Mouse (Mus musculus): Measurements from ENCODE around the gene Foxn2. TPM values are rescaled to one million over a fixed set of nuclear protein-coding genes. Genes with fewer than 3 reads are reported as not detected.
"Not testable (repeated sequence)": the region's sequence is repeated elsewhere in the genome, so short reads cannot be mapped to it uniquely, and the experiment has no call there.

Gene Foxn2
- polyA plus RNA-seq, 1 experiment from 2014 or later, result 8.2 TPM

DNA sequence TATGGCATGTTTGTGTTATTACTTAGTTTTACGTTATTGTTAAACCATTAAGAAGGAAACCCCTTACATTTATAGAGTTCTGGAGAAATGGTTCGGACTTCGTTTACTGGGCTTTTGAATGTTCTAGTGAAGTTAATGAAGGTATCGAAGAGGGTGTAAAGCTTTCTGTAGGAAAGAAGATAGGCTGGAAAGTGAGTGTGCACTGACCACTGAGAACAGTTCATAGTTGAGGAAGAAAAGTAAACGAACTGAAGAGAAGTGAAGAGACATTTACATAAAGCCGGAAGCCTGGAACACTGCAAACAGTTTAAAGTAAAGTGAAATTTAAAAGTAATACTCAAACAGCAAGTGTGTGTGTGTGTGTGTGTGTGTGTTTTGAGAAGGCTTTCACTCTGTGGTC is 2.1 kb downstream of the Foxn2 start:
- H3K27me3 ChIP-seq (replicated peaks), result no peaks in the 10 kb centered on the region
- no peaks in the 10 kb centered on the region for H3K9me3 ChIP-seq
- WGBS, result 78% methylated on average over 6 of the region's 6 CpGs
- peaks cover 11% of the 10 kb centered on the region for H3K4me1 ChIP-seq
- peak overlapping the region; percentile 58 for H3K9ac ChIP-seq
- H3K36me3 ChIP-seq, result no peaks in the 10 kb centered on the region
- 0 out of 2 replicates have a peak overlapping the region, but pooled peaks have one; percentile 13 for H3K4me3 ChIP-seq
- no peak for ATAC-seq (ENCODE audit: extremely low read depth, insufficient number of reproducible peaks, low FRiP score, low TSS enrichment)
- H3K4me2 ChIP-seq, result peak overlapping the region; percentile 45
- H3K27ac ChIP-seq (replicated peaks), result no peak overlapping the region

DNA sequence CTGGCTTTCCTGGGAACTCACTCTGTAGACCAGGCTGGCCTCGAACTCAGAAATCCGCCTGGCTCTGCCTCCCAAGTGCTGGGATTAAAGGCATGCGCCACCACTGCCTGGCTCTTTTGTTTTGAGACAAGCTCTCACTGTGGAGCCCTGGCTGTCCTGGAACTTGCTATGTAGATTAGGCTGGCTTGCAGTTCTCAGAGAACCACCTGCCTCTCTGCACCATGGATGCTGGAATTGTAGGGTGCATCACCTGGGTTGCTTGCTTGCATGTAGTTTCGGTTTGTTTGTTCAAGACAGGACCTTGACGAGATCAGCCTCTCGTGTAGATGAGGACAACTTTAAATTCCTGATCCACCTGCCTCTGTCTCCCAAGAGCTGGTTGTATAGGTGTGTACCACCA is 2.7 kb downstream of the Foxn2 start:
- Histone ChIP-seq H3K27ac (replicated peaks) (no peak overlapping the region), H3K27me3 (replicated peaks) (no peaks in the 10 kb centered on the region), H3K4me2 (peak overlapping the region; percentile 45; the same call in 1 of the 2 replicates), H3K9me3 (no peaks in the 10 kb centered on the region), H3K36me3 (no peaks in the 10 kb centered on the region), H3K4me3 (no peak overlapping the region), H3K9ac (no peak overlapping the region), H3K4me1 (peaks cover 11% of the 10 kb centered on the region)
- ATAC-seq (ENCODE audit: extremely low read depth, insufficient number of reproducible peaks, low FRiP score, low TSS enrichment), result no peak
- 82% methylated on average over 6 of the region's 6 CpGs for WGBS

- no peak overlapping the region for H3K27ac ChIP-seq (replicated peaks)
- H3K27me3 ChIP-seq (replicated peaks), result no peaks in the 10 kb centered on the region
- no peaks in the 10 kb centered on the region for H3K9me3 ChIP-seq
- 86% methylated on average over 3 of the region's 3 CpGs for WGBS
- no peak overlapping the region for H3K4me3 ChIP-seq
- peaks cover 10% of the 10 kb centered on the region; the same call in 1 of the 2 replicates for H3K4me1 ChIP-seq
- peaks cover 4% of the 10 kb centered on the region for H3K36me3 ChIP-seq
- no peak overlapping the region for H3K9ac ChIP-seq
- no peak overlapping the region for H3K4me2 ChIP-seq
- no peak for ATAC-seq (ENCODE audit: extremely low read depth, insufficient number of reproducible peaks, low FRiP score, low TSS enrichment)
These were observed 17.6 kb downstream of the Foxn2 start for GRCm38 (mm10) chr17:88458079-88458478.

DNA sequence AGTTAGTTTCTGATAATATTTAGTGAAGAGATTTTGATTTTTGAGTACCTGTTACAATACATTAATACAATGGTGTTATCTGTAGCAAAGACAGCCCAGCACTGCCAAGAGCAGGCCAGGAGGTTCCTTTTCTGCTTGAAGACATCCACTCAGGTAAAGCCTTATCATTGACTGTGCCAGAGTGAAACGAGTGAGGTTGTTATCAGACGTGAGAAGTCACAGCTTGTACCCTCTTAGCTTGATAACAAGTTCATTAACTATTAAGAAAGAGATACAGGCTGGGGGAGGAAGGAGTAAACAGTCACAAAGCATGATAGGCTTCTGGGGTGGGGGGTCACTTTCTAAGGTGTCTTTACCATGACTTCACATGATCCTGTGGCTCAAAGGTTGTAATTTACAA is 19.0 kb downstream of the Foxn2 start:
- H3K9me3 ChIP-seq, result no peaks in the 10 kb centered on the region
- no peak overlapping the region for H3K9ac ChIP-seq
- no peak overlapping the region for H3K4me2 ChIP-seq
- no peaks in the 10 kb centered on the region for H3K27me3 ChIP-seq (replicated peaks)
- peaks cover 11% of the 10 kb centered on the region for H3K36me3 ChIP-seq
- no peak overlapping the region for H3K27ac ChIP-seq (replicated peaks)
- peaks cover 10% of the 10 kb centered on the region for H3K4me1 ChIP-seq
- no peak for ATAC-seq (ENCODE audit: extremely low read depth, insufficient number of reproducible peaks, low FRiP score, low TSS enrichment)
- 11% methylated on average over 2 of the region's 2 CpGs for WGBS
- no peak overlapping the region for H3K4me3 ChIP-seq

DNA sequence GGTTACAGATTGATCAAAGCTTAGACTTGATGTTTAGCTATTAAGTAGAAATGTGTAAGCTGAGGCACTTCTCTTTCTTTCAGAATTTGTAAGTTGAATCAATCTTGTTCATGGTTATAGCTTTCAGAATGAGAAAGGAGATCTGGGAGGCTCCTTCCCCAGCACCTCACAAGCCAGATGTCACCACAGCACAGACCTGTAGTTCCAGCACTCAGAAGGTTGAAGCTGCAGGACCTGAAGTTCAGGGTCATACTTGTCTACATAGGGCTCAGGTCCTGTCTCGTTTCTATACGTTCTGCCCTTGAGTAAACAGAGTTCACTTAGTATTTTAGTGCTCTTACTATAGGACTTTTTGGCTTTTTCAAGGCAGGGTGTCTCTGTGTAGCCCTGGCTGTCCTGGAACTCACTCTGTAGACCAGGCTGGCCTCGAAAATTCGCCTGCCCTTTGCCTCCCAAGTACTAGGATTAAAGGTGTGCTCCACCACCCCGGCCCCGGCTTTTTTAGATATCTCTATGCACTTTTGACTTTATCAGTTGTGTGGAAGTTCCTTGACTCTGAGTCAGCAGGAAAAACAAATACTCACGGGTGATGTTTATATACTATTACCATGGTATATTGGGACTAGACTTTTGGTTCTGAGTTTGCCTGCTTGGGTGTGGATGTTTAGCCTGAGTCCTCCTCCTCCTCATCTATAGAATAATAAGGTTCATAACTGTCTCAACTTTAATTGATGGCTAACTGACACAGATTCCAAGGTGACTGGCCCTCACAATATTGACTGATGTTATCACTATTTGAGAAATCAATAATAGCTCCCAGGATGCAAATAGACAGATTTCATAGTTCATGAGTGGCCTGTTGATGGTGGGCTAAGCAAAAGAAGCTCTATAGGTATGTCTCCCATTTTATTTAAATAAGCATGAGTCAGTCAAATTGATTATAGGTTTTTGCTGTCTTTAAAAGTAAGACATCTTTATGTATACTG is 19.7 kb downstream of the Foxn2 start:
- Histone ChIP-seq H3K27me3 (replicated peaks) (no peaks in the 10 kb centered on the region), H3K4me1 (peaks cover 10% of the 10 kb centered on the region), H3K4me3 (no peak overlapping the region), H3K36me3 (peaks cover 11% of the 10 kb centered on the region), H3K27ac (replicated peaks) (no peak overlapping the region), H3K9me3 (no peaks in the 10 kb centered on the region), H3K4me2 (no peak overlapping the region), H3K9ac (no peak overlapping the region)
- WGBS, result 58% methylated on average over 7 of the region's 7 CpGs
- ATAC-seq (ENCODE audit: extremely low read depth, insufficient number of reproducible peaks, low FRiP score, low TSS enrichment), result no peak

DNA sequence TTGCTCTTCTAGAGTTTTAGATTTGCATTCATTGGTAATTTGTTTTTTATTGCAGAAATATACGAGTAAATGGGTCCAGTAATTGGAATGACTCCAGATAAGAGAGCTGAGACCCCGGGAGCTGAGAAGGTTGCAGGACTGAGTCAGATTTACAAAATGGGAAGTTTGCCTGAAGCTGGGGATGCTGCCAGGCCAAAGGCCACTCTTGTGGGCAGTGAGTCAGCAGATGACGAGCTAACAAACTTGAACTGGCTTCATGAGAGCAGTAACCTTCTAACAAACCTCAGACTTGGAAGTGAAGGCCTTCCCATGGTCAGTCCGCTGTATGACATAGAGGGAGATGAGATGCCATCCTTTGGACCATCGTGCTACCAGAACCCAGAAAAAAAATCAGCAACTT is 22.1 kb downstream of the Foxn2 start:
- peaks cover 24% of the 10 kb centered on the region for H3K4me1 ChIP-seq
- no peaks in the 10 kb centered on the region for H3K27me3 ChIP-seq (replicated peaks)
- H3K9me3 ChIP-seq, result no peaks in the 10 kb centered on the region
- H3K36me3 ChIP-seq, result peaks cover 11% of the 10 kb centered on the region
- no peak for ATAC-seq (ENCODE audit: extremely low read depth, insufficient number of reproducible peaks, low FRiP score, low TSS enrichment)
- 79% methylated on average over 5 of the region's 5 CpGs for WGBS
- no peak overlapping the region for H3K9ac ChIP-seq
- H3K4me3 ChIP-seq, result no peak overlapping the region
- H3K27ac ChIP-seq (replicated peaks), result no peak overlapping the region
- H3K4me2 ChIP-seq, result no peak overlapping the region

GRCm38 (mm10) chr17:88466591-88466990 is 26.1 kb downstream of the Foxn2 start:
- Histone ChIP-seq H3K9ac (no peak overlapping the region), H3K27me3 (replicated peaks) (no peaks in the 10 kb centered on the region), H3K4me2 (no peak overlapping the region), H3K27ac (replicated peaks) (no peak overlapping the region), H3K36me3 (peaks cover 45% of the 10 kb centered on the region), H3K9me3 (peaks cover 4% of the 10 kb centered on the region; the same call in 1 of the 2 replicates), H3K4me1 (peaks cover 14% of the 10 kb centered on the region), H3K4me3 (no peak overlapping the region)
- 14% methylated on average over 1 of the region's 1 CpGs for WGBS
- no peak for ATAC-seq (ENCODE audit: extremely low read depth, insufficient number of reproducible peaks, low FRiP score, low TSS enrichment)

DNA sequence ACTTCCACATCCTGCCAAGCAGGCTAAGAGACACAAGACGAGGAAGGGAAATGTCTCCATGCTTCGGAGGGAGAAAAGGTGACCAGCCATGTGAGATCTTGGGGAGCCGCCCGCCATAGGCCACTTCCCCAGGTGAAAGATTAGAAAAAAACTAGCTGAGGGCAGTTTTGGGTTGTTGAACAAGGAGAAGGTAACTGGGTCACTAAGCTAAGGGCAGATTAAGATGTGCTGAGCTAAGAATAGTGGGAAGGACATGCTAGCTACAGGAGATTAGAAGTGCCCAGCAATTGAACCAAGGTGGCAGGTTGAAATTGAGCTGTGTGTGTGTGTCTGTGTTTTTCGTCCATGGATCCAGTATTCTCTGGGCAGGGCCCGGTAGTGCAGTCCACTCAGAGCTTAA is 27.2 kb downstream of the Foxn2 start:
- 85% methylated on average over 6 of the region's 6 CpGs for WGBS

DNA sequence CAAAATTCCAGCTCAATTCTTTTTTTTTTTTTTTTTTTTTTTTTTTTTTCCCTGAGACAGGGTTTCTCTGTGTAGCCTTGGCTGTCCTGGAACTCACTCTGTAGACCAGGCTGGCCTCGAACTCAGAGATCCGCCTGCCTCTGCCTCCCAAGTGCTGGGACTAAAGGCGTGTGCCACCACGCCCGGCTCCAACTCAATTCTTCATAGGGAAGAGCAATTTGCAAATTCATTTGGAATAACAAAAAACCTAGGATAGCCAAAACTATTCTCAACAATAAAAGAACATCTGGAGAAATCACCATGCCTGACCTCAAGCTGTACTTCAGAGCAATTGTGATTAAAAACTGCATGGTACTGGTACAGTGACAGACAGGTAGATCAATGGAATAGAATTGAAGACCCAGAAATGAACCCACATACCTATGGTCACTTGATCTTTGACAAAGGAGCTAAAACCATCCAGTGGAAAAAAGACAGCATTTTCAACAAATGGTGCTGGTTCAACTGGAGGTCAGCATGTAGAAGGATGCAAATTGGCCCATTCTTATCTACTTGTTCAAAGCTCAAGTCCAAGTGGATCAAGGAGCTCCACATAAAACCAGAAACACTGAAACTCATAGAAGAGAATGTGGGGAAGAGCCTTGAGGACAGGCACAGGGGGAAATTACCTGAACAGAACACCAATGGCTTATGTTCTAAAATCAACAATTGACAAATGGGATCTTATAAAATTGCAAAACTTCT is 28.3 kb downstream of the Foxn2 start:
- H3K27ac ChIP-seq (replicated peaks); H3K4me2 ChIP-seq; H3K9me3 ChIP-seq; H3K4me3 ChIP-seq; H3K9ac ChIP-seq; H3K27me3 ChIP-seq (replicated peaks); ATAC-seq (ENCODE audit: extremely low read depth, insufficient number of reproducible peaks, low FRiP score, low TSS enrichment): not testable (repeated sequence)
- 96% methylated on average over 5 of the region's 5 CpGs for WGBS
- Histone ChIP-seq H3K4me1 (peaks cover 14% of the 10 kb centered on the region), H3K36me3 (peaks cover 40% of the 10 kb centered on the region)

More for the DNA sequence above, 27.2 kb downstream of the Foxn2 start:
- ATAC-seq (ENCODE audit: extremely low read depth, insufficient number of reproducible peaks, low FRiP score, low TSS enrichment), result no peak
- H3K4me3 ChIP-seq, result no peak overlapping the region
- peaks cover 50% of the 10 kb centered on the region for H3K36me3 ChIP-seq
- peaks cover 4% of the 10 kb centered on the region; the same call in 1 of the 2 replicates for H3K9me3 ChIP-seq
- H3K27me3 ChIP-seq (replicated peaks), result no peaks in the 10 kb centered on the region
- H3K27ac ChIP-seq (replicated peaks), result no peak overlapping the region
- H3K4me1 ChIP-seq, result peaks cover 14% of the 10 kb centered on the region
- H3K4me2 ChIP-seq, result no peak overlapping the region
- H3K9ac ChIP-seq, result no peak overlapping the region

DNA sequence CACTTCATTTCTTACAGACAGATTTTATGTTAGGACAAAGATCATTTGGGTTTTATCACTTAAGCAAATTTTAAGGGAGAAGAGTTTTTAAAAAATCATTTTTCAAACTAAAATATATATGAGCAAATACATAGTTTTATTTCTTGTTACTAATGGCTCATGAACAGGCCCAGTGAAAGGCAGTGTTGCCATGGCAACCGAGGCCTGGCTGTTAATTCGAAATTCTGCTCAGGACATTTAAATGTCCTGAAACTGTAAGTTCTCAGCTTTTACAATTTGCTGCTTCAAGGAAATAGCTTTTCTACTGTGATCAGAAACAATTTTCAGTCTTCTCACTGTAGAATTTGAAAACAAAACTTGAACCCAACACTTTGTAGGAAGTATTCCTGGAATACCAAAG is 33.3 kb downstream of the Foxn2 start:
- ATAC-seq (ENCODE audit: extremely low read depth, insufficient number of reproducible peaks, low FRiP score, low TSS enrichment), result no peak
- H3K27me3 ChIP-seq (replicated peaks), result no peaks in the 10 kb centered on the region
- 80% methylated on average over 2 of the region's 2 CpGs for WGBS
- H3K9me3 ChIP-seq, result peaks cover 4% of the 10 kb centered on the region; the same call in 1 of the 2 replicates
- H3K9ac ChIP-seq, result no peak overlapping the region
- H3K4me1 ChIP-seq, result no peaks in the 10 kb centered on the region
- no peak overlapping the region for H3K27ac ChIP-seq (replicated peaks)
- H3K36me3 ChIP-seq, result peaks cover 47% of the 10 kb centered on the region
- no peak overlapping the region for H3K4me3 ChIP-seq
- no peak overlapping the region for H3K4me2 ChIP-seq

DNA sequence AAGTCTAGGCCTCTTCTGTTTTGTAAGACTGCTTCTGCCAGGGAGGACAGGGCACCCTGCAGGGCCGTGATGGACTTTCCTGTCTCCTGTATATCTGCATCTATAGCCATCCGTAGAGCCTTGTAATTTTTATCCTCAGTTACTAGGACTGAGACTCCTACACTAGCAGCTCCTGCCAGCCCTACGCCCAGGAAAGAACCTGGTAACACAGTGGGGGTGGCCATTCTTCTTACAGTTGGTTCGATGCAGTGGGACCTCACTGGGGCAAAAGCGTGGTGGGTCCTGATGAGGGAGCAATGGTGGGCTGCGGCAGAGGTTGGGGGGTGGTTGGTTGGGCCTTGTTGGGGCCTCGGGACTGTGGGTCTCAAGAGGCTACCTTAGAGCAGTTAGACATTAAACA is 36.7 kb downstream of the Foxn2 start:
- Histone ChIP-seq H3K27ac (replicated peaks) (no peak overlapping the region), H3K4me3 (no peak overlapping the region), H3K4me2 (no peak overlapping the region), H3K27me3 (replicated peaks) (no peaks in the 10 kb centered on the region), H3K4me1 (peaks cover 5% of the 10 kb centered on the region; the same call in 1 of the 2 replicates), H3K36me3 (peaks cover 15% of the 10 kb centered on the region), H3K9ac (no peak overlapping the region), H3K9me3 (no peaks in the 10 kb centered on the region)
- 90% methylated on average over 7 of the region's 7 CpGs for WGBS
- ATAC-seq (ENCODE audit: extremely low read depth, insufficient number of reproducible peaks, low FRiP score, low TSS enrichment), result no peak

Measured in heart, embryonic 13.5 days (tissue).